Mouse (Mus musculus): ENCODE measurements around the gene Slc29a1. TPM values are rescaled to one million over a fixed set of nuclear protein-coding genes. Genes with fewer than 3 reads are reported as not detected.

Slc29a1 gene
- 40.1 and 41.6 TPM in 2 replicates for polyA plus RNA-seq (2015; fragmentation: Nextera tagmentation; extraction: Ambion mirVana)

DNA sequence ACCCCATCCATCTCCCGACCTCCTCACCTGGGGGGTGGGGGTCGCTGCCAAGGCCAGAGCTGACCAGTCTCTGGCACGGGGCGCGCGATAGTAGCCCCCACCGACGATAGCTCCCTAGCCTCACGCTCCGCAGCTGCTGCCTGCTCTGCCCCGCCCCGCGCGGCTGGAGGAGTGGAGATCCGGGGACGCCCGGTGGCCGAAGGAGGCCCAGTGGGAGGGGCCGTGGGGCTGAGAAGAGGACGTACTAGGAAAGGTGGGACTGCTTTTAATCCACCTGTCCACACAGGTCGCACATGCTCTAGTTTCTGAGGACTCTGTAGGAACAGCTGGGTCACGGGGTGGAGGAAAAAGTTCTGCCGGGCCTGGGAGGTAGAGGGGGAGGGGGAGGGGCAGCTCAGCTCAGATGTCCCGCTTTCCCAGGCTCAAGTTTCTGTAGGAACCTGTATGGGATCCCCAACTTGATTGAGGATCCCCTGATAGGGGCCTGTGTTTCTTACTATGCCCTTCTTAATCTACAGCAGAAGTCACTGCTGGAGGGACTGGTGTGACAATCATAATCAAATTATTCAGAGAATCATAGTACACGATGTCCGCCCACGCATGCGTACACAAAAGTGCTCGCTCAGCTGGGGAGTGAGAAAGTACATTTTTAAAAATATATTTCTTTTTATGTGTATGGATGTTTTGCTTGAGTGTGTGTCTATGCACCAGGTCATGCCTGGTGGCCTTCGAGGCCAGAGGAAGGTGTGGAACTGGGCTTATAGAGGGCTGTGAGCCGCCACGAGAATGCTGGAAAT, at the start of gene Slc29a1:
Slc29a1 (minus strand) TSS at position 161 of the 797 bp plus-strand sequence.
- Histone ChIP-seq H3K9me3 (no peaks in the 10 kb centered on the region), H3K27ac (replicated peaks) (no peak within 1 kb of the TSS), H3K9ac (peak within 1 kb of the TSS; percentile 56), H3K36me3 (no peaks in the 10 kb centered on the region), H3K4me2 (peak within 1 kb of the TSS; percentile 53), H3K27me3 (peaks cover 30% of the 10 kb centered on the region), H3K4me1 (replicated peaks) (peaks cover 50% of the 10 kb centered on the region), H3K4me3 (peak within 1 kb of the TSS; percentile 26)
- WGBS, result 18% methylated on average over 32 of the region's 32 CpGs
- no peak for ATAC-seq (ENCODE audit: low read depth)

DNA sequence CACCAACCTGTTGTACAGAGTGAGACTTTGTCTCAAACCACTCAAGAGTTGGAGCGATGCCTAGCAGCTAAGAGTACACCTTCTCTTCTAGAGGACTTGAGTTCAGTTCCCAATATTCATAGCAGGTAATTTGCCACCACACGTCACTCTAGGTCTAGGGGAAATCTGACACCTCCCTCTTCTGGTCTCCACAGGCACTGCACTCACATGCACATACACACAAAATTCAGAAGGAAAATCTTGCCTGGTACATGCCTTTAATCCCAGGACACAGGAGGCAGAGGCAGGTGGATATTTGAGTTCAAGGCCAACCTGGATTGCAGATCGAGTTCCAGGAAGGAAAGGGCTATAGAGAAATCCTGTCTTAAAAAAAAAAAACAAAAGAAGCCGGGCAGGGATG, 44.8 kb upstream of the Slc29a1 start:
- H3K27ac ChIP-seq (replicated peaks), result no peak overlapping the region
- H3K9me3 ChIP-seq, result no peaks in the 10 kb centered on the region
- H3K27me3 ChIP-seq, result no peaks in the 10 kb centered on the region
- peaks cover 4% of the 10 kb centered on the region; the same call in 1 of the 2 replicates for H3K4me1 ChIP-seq (replicated peaks)
- H3K36me3 ChIP-seq, result no peaks in the 10 kb centered on the region
- ATAC-seq (ENCODE audit: low read depth), result no peak
- H3K4me3 ChIP-seq, result no peak overlapping the region
- no peak overlapping the region for H3K4me2 ChIP-seq
- WGBS, result 95% methylated on average over 4 of the region's 4 CpGs
- no peak overlapping the region for H3K9ac ChIP-seq

DNA sequence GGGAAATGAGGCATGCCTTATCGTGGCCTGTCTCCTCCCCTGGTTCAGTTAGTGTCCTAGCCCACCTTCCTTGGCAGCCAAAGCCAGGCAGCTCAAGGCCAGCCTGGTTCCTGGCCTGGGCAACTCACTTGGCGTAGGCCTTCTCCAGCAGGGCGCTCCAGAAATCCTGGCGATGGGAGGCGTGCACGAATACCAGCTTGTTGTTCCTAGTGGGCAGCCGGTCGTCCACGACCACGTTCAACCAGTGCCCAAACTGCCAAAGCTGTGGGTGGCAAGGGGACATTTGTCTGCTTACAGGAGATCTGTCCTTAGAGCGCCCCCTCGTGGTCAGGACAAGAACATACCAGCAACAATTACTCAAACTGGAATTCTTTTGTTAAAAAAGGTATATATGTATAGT, 43.3 kb upstream of the Slc29a1 start:
- H3K9ac ChIP-seq, result no peak overlapping the region
- H3K27ac ChIP-seq (replicated peaks), result no peak overlapping the region
- peaks cover 4% of the 10 kb centered on the region; the same call in 1 of the 2 replicates for H3K4me1 ChIP-seq (replicated peaks)
- ATAC-seq (ENCODE audit: low read depth), result peak; percentile 43; the same call in 1 of the 2 replicates
- no peaks in the 10 kb centered on the region for H3K36me3 ChIP-seq
- H3K27me3 ChIP-seq, result no peaks in the 10 kb centered on the region
- no peak overlapping the region for H3K4me3 ChIP-seq
- no peak overlapping the region for H3K4me2 ChIP-seq
- H3K9me3 ChIP-seq, result no peaks in the 10 kb centered on the region
- WGBS, result 21% methylated on average over 12 of the region's 12 CpGs

DNA sequence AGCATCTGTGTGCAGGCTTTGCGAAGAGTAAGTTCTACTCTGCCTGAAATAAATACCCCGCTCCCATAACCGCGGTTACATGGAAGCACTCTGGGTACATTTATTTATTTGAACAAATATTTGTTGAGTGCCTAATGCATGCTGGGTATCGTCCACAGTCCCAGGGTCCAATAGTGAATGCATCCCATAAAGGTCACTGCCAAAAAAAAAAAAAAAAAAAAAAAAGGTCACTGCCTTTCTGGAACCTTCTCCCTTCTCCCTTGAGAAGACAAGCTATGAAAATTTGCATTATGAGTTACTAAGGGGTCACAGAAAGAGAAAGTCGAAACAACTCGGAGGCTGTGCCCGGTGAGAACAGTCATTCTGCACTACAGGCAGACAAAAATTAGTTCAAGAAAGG, 42.6 kb upstream of the Slc29a1 start:
- Histone ChIP-seq H3K27me3 (no peaks in the 10 kb centered on the region), H3K4me3 (no peak overlapping the region), H3K27ac (replicated peaks) (no peak overlapping the region), H3K9ac (no peak overlapping the region), H3K9me3 (no peaks in the 10 kb centered on the region), H3K36me3 (no peaks in the 10 kb centered on the region), H3K4me2 (no peak overlapping the region), H3K4me1 (replicated peaks) (peaks cover 4% of the 10 kb centered on the region; the same call in 1 of the 2 replicates)
- ATAC-seq (ENCODE audit: low read depth), result no peak
- 88% methylated on average over 8 of the region's 8 CpGs for WGBS

GRCm38 (mm10) chr17:45638596-45639295, 39.3 kb upstream of the Slc29a1 start:
- WGBS, result 81% methylated on average over 16 of the region's 16 CpGs
- no peak overlapping the region for H3K27ac ChIP-seq (replicated peaks)
- no peaks in the 10 kb centered on the region for H3K36me3 ChIP-seq
- H3K4me1 ChIP-seq (replicated peaks), result peaks cover 4% of the 10 kb centered on the region; the same call in 1 of the 2 replicates
- no peak for ATAC-seq (ENCODE audit: low read depth)
- H3K4me2 ChIP-seq, result no peak overlapping the region
- H3K9me3 ChIP-seq, result no peaks in the 10 kb centered on the region
- H3K9ac ChIP-seq, result no peak overlapping the region
- H3K27me3 ChIP-seq, result no peaks in the 10 kb centered on the region
- no peak overlapping the region for H3K4me3 ChIP-seq

- no peaks in the 10 kb centered on the region for H3K9me3 ChIP-seq
- H3K9ac ChIP-seq, result no peak overlapping the region
- H3K4me1 ChIP-seq (replicated peaks), result peaks cover 13% of the 10 kb centered on the region
- no peak overlapping the region for H3K4me2 ChIP-seq
- WGBS, result 84% methylated on average over 5 of the region's 5 CpGs
- no peaks in the 10 kb centered on the region for H3K27me3 ChIP-seq
- H3K27ac ChIP-seq (replicated peaks), result no peak overlapping the region
- no peak for ATAC-seq (ENCODE audit: low read depth)
- no peaks in the 10 kb centered on the region for H3K36me3 ChIP-seq
- no peak overlapping the region for H3K4me3 ChIP-seq
These were observed 34.6 kb upstream of the Slc29a1 start for GRCm38 (mm10) chr17:45634033-45634432.

DNA sequence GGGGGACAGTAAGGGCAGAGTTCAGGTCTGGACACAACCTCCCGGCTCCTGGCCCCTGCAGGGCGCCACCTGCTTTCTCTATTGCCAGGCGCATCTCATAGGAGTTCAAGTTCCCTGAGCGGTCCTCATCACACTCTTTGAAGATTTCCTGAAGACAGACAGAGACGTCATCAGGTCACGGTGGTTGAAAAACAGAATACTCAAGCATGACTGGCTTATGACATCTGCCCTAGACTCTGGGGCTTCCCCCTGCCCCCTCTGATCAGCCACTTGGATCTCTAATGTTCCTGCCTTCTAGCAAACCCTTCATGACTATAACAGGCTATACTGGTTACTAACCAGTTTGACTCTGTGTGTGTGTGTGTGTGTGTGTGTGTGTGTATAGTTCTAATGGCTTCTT, 32.5 kb upstream of the Slc29a1 start:
- Histone ChIP-seq H3K4me2 (no peak overlapping the region), H3K36me3 (no peaks in the 10 kb centered on the region), H3K27ac (replicated peaks) (no peak overlapping the region), H3K9ac (no peak overlapping the region), H3K4me1 (replicated peaks) (peaks cover 13% of the 10 kb centered on the region), H3K9me3 (no peaks in the 10 kb centered on the region), H3K4me3 (no peak overlapping the region), H3K27me3 (no peaks in the 10 kb centered on the region)
- 81% methylated on average over 6 of the region's 6 CpGs for WGBS
- ATAC-seq (ENCODE audit: low read depth), result no peak

- H3K9ac ChIP-seq, result no peak overlapping the region
- peaks cover 13% of the 10 kb centered on the region for H3K4me1 ChIP-seq (replicated peaks)
- no peaks in the 10 kb centered on the region for H3K9me3 ChIP-seq
- H3K4me2 ChIP-seq, result peak overlapping the region; percentile 69
- peak overlapping the region; percentile 79 for H3K27ac ChIP-seq (replicated peaks)
- no peaks in the 10 kb centered on the region for H3K27me3 ChIP-seq
- 59% methylated on average over 3 of the region's 3 CpGs for WGBS
- no peak for ATAC-seq (ENCODE audit: low read depth)
- no peaks in the 10 kb centered on the region for H3K36me3 ChIP-seq
- H3K4me3 ChIP-seq, result peak overlapping the region; percentile 44
These were observed 31.6 kb upstream of the Slc29a1 start for GRCm38 (mm10) chr17:45630992-45631391.

DNA sequence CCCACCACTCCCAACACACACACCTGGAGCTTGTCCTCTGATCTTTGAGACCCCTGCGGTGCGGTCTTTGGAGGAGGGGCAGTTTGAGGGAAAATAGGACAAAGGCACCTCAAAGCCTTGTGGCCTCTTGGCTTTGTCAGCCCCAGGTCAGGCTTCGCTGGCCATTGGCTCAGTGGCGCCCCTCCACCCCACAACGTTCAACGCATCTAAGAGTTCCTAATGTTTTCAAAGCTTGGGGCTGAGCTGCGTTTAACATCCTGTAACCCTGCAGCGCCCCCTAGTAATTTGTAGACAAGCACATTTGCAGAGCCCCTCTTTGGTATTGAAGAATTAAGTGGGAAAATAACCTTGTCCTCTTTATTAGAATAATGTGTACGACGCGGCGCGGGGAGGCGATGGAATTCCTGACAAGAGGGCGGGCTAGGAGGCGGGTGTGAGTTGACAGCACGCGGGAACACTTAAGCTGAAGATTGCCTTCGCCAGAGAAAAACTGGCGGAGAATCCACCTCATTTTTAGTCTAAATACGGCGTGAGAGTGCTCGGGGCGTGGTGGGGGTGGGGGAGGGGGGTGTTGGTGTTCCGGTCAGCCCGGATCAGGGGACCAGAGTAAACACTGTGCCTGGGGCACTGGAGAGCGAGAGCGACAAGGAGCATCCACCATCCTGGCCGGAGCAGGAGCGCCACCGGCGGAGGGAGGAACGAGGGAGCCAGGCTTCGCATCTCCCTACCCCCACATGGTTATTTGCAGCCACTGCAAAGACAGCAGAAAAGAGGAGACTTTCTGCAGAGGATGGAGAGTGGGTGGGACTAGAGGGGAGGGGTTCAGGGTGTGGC, 30.7 kb upstream of the Slc29a1 start:
- Histone ChIP-seq H3K4me3 (peak overlapping the region; percentile 44), H3K36me3 (no peaks in the 10 kb centered on the region), H3K9ac (peak overlapping the region; percentile 74), H3K27me3 (no peaks in the 10 kb centered on the region), H3K4me1 (replicated peaks) (peaks cover 13% of the 10 kb centered on the region), H3K4me2 (peak overlapping the region; percentile 69), H3K27ac (replicated peaks) (peak overlapping the region; percentile 79), H3K9me3 (no peaks in the 10 kb centered on the region)
- ATAC-seq (ENCODE audit: low read depth), result peak; percentile 80
- 3% methylated on average over 34 of the region's 34 CpGs for WGBS

DNA sequence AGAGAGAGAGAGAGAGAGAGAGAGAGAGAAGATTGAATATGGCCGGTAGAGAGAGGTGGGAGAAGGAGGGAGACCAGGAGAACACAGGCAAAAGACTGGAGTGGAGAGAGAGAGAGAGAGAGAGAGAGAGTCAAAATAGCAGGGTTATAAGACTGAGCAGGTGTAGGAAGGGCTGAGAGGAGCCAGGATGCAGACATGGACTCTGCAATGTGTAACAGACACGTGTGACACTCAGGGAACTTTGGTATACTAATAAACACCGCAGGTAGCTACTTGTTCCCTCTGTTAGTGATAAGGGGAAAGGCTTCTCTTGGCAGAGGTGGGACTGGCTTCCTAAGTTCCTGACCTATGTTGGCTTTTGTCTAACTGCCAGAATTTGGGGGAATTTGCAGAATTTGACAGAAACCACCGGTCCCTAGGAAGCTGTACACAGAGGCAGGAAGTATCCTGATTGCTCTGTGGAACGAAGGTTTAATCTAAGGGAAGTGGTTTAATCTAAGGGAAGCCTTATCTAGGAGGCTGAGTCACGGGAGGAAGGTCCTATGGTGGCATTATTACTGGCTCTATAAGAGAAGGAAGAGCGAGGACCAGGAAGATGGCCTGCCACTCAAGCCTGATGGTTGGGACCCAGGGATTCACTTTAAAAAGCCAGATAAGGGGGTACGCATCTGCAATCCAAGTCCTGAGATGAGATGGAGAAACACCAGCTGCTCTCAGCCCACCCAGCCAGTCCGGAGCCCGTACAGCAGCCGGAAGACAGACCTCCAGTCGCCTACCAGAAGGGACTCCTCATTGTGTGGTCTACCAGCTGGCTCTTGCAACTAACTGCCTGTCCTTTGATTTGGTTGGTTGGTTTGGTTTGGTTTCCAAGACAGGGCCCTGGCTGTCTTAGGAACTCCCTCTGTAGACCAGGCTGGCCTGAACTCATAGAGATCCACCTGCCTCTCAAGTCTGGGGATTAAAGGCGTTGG, 29.8 kb upstream of the Slc29a1 start:
- peaks cover 13% of the 10 kb centered on the region for H3K4me1 ChIP-seq (replicated peaks)
- WGBS, result 71% methylated on average over 13 of the region's 13 CpGs
- peak overlapping the region; percentile 69 for H3K4me2 ChIP-seq
- peak overlapping the region; percentile 74; the same call in 1 of the 2 replicates for H3K9ac ChIP-seq
- peak overlapping the region; percentile 79 for H3K27ac ChIP-seq (replicated peaks)
- H3K36me3 ChIP-seq, result no peaks in the 10 kb centered on the region
- no peak for ATAC-seq (ENCODE audit: low read depth)
- H3K9me3 ChIP-seq, result no peaks in the 10 kb centered on the region
- H3K4me3 ChIP-seq, result peak overlapping the region; percentile 44
- no peaks in the 10 kb centered on the region for H3K27me3 ChIP-seq

DNA sequence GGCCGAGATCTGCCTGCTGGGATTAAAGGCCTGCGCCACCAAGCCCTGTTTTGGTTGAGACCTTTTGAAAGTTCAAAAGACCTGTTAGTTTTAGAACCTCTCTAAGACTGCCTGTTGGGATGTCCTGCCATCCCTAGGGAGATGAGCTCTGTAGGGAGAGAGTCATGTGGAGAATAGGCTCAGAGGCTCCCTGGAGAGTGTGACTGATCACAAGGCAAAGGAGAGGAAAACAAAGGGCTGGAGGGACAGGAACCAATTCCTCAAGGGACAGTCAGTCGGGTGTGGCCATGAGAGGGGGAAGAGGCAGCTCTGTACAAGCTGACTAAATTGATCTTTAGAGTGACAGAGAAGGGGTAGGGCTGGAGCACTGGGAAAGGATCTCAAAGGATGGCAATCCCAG, 28.8 kb upstream of the Slc29a1 start:
- no peaks in the 10 kb centered on the region for H3K36me3 ChIP-seq
- no peak overlapping the region for H3K4me2 ChIP-seq
- no peak for ATAC-seq (ENCODE audit: low read depth)
- H3K4me1 ChIP-seq (replicated peaks), result peaks cover 13% of the 10 kb centered on the region
- no peaks in the 10 kb centered on the region for H3K9me3 ChIP-seq
- WGBS, result 24% methylated on average over 3 of the region's 3 CpGs
- H3K27ac ChIP-seq (replicated peaks), result no peak overlapping the region
- no peak overlapping the region for H3K9ac ChIP-seq
- H3K4me3 ChIP-seq, result no peak overlapping the region
- H3K27me3 ChIP-seq, result no peaks in the 10 kb centered on the region

Data from neural tube, embryonic 13.5 days (tissue).